Mouse (Mus musculus) testis, adult 2 months (tissue): ENCODE measurements at regions not wholly inside any gene's neighbourhood (a gene's known extent, or its start where the extent isn't known, plus 50 kb on each side); places are given as distances from the start of the nearest gene placed in this dataset.

ENCODE experiments used
- CTCF ChIP-seq: fragments of 200-500 bp; IDR thresholded peaks from 2 replicates; pipeline ENCODE4 v1.5.1; 2012; ENCODE audit warnings: low read depth, mild to moderate bottlenecking, inconsistent platforms, low read length, moderate library complexity; ENCODE audit not compliant: control insufficient read depth, insufficient read depth, insufficient replicate concordance
- POLR2A ChIP-seq: fragments of 200-500 bp; IDR thresholded peaks from 2 replicates; pipeline ENCODE4 v1.6.1; 2012; ENCODE audit warnings: low read depth, mild to moderate bottlenecking, inconsistent platforms, low read length, moderate library complexity; ENCODE audit not compliant: control insufficient read depth

DNA sequence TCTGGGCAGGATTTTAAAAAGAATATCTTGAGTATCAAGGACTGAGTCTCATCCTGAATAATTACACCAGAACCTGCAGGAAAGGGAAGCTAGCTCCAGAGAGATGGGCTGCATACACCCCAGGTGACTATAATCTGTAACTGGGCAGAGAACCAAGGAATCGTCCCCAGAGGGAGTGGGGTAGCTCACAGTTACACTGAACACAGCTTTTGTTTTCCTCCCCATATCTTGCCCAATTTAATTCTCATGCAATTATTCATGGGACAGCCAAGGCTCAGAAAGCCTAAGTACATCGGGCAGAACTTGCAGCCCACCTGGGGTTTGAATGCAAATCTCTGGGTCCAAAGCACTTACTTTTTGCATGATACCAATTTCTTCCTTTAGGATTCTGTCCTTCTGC is 59.5 kb upstream of the Tmem178 start:
- TF ChIP-seq CTCF (no peak), POLR2A (no peak)
